Mouse (Mus musculus): Measurements from ENCODE around the gene Gm14327.
"Not testable (repeated sequence)": the region's sequence is repeated elsewhere in the genome, so short reads cannot be mapped to it uniquely, and the experiment has no call there.

Gm14327 gene

GRCm38 (mm10) chr2:177897046-177897578 is at the start of gene Gm14327:
Gene Gm14327 (plus strand): TSS chr2:177897096.
- not testable (repeated sequence) for DNase-seq (ENCODE audit: extremely low read depth, low read depth, low spot score)

DNA sequence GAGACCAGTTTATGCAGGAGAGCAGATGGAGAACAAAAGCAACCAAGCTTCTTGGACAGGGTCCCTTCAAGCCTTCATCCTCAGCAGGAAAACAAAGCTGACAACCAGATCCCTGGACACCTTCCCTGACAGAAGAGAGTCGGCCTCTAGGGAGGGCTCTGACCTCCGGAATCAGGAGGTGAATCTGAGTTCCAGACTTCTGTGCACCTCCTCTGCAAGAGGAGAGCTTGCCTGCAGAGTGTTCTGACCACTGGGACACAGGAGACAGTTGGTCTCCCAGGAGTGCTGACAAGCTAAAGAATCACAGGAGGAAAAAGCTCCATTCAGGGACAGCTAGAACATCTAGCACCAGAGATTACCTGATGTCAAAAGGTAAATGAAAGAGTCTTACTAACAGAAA is 34.6 kb upstream of the Gm14327 start:
- not testable (repeated sequence) for DNase-seq (ENCODE audit: extremely low read depth, low read depth, low spot score)

GRCm38 (mm10) chr2:177887743-177888142 is 9.2 kb upstream of the Gm14327 start:
- not testable (repeated sequence) for DNase-seq (ENCODE audit: extremely low read depth, low read depth, low spot score)

DNA sequence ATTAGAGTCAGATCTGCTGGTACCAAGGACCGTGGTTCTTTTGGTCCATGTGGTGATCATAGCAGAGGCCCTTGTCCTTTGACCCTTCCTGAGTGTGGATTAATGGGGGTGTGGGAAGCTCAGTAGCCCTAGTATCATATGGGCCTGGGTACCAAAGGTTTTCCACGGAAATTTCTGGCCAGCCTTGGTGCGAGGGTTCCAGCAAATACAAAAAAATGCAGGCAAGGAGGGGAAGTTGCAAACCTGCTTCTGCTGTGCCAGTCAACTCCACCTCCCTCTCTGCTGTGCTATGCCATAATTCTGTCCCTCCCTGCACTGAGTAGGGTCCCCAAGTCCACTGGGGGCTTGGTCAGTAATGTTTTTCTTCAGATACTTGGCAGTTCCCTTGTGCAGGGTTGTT is 1.3 kb downstream of the Gm14327 start:
- DNase-seq (ENCODE audit: extremely low read depth, low read depth, low spot score): not testable (repeated sequence)

GRCm38 (mm10) chr2:177903276-177903675 is 6.4 kb downstream of the Gm14327 start:
- not testable (repeated sequence) for DNase-seq (ENCODE audit: extremely low read depth, low read depth, low spot score)

DNA sequence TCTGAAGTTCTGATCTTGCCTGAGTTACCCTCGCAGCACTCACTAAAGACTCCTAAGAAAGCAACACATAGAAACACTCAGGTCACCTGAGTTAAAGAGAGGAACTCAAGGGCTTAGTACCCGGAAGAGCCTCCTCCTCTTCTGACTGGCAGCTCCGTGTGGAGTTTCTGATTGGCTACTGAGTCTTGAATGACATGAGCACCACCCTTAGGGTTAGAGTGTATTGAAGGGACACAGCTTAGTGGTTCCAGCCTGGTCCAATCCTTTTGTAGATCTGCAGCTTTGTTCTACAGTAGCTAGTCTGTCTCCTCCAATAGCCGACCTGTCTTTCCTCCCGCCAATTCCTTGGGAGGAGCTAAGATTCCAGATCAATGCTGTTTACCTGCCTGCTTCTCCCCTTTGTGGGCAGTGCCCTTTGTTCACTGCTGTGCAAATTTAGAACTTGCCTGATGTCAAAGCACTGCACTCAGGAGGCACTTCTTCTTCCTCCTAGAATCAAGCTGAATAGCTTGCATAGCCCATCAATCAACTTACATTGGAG is 28.7 kb downstream of the Gm14327 start, which contains the start of gene Zfp972:
Gene Zfp972 (minus strand): TSS at position 51 of the 541 bp plus-strand sequence.
- DNase-seq (ENCODE audit: extremely low read depth, low read depth, low spot score): not testable (repeated sequence)

Data from fat pad, adult 2 months (tissue).